Mouse (Mus musculus) midbrain, embryonic 16.5 days (tissue): ENCODE measurements around the gene Rabepk. TPM values are rescaled to one million over a fixed set of nuclear protein-coding genes. Genes with fewer than 3 reads are reported as not detected.
A peak's percentile ranks its signal among the peaks of the same experiment; 100 is the strongest.
"Not testable (repeated sequence)": the region's sequence is repeated elsewhere in the genome, so short reads cannot be mapped to it uniquely, and the experiment has no call there.

Experiments used
- ATAC-seq: fragments of 200-750 bp; cut with Nextera tagmentation; 2 replicates; pipeline ENCODE4 v1.8.0; 2017; ENCODE audit warnings: moderate TSS enrichment
- H3K27ac ChIP-seq: fragments of 300-500 bp; sonication (generic); 2 replicates; pipeline ENCODE4 v1.5.1; 2014; ENCODE audit warnings: mild to moderate bottlenecking, low read length, mixed read lengths
- H3K27me3 ChIP-seq: fragments of 300-500 bp; sonication (generic); 2 replicates; pipeline ENCODE4 v1.6.1; 2014; ENCODE audit warnings: low read depth, low read length, mixed read lengths; ENCODE audit not compliant: control insufficient read depth, insufficient read depth
- H3K36me3 ChIP-seq: fragments of 300-500 bp; sonication (generic); 2 replicates; pipeline ENCODE4 v1.6.1; 2014; ENCODE audit warnings: mild to moderate bottlenecking, low read length, moderate library complexity, mixed read lengths; ENCODE audit not compliant: control insufficient read depth, insufficient read depth
- H3K4me1 ChIP-seq: fragments of 300-500 bp; sonication (generic); 2 replicates; pipeline ENCODE4 v1.6.1; 2014; ENCODE audit warnings: mild to moderate bottlenecking, low read length, mixed read lengths; ENCODE audit not compliant: control insufficient read depth, insufficient read depth
- H3K4me2 ChIP-seq: fragments of 300-500 bp; sonication (generic); 2 replicates; pipeline ENCODE4 v1.6.1; 2014; ENCODE audit warnings: mild to moderate bottlenecking, low read length, mixed read lengths
- H3K4me3 ChIP-seq: fragments of 300-500 bp; sonication (generic); 2 replicates; pipeline ENCODE4 v1.5.1; 2014; ENCODE audit warnings: low read depth, mild to moderate bottlenecking, low read length, moderate library complexity, mixed read lengths
- H3K9ac ChIP-seq: fragments of 300-500 bp; sonication (generic); 2 replicates; pipeline ENCODE4 v1.6.1; 2014; ENCODE audit warnings: low read depth, low read length, mixed read lengths
- H3K9me3 ChIP-seq: fragments of 300-500 bp; sonication (generic); replicated peaks from 2 replicates; pipeline ENCODE4 v1.6.1; 2014; ENCODE audit warnings: mild to moderate bottlenecking, low read length, mixed read lengths; ENCODE audit not compliant: control insufficient read depth, poor library complexity, severe bottlenecking
- WGBS: fragments of 180-500 bp; shearing (Covaris S2); extraction: QIAGEN DNeasy Blood & Tissue Kit; methylation state at CpG from one replicate; pipeline ENCODE4 v1.1.7; 2014; 5-methylcytosine and 5-hydroxymethylcytosine counted together
- polyA plus RNA-seq: library from polyadenylated mRNA; unstranded; fragments of >200 nt; fragmentation: Nextera tagmentation; extraction: Ambion mirVana; gene quantifications from 2 replicates; pipeline ENCODE4 v1.2.1, GENCODE M21; 2015

Gene Rabepk
- polyA plus RNA-seq, 1 experiment from 2014 or later: 27.4 TPM

GRCm38 (mm10) chr2:34800371-34800770 lies 659 bp upstream of the Rabepk start:
- no peak overlapping the region for H3K4me2 ChIP-seq
- peaks cover 17% of the 10 kb centered on the region for H3K4me1 ChIP-seq
- H3K27ac ChIP-seq: no peak overlapping the region
- H3K4me3 ChIP-seq: no peak overlapping the region
- 0 out of 2 replicates have a peak, but pooled peaks cover 2% of the 10 kb centered on the region for H3K36me3 ChIP-seq
- H3K9me3 ChIP-seq: no peaks in the 10 kb centered on the region
- 88% methylated on average over 7 of the region's 7 CpGs for WGBS
- no peaks in the 10 kb centered on the region for H3K27me3 ChIP-seq
- no peak overlapping the region for H3K9ac ChIP-seq
- ATAC-seq: no peak

DNA sequence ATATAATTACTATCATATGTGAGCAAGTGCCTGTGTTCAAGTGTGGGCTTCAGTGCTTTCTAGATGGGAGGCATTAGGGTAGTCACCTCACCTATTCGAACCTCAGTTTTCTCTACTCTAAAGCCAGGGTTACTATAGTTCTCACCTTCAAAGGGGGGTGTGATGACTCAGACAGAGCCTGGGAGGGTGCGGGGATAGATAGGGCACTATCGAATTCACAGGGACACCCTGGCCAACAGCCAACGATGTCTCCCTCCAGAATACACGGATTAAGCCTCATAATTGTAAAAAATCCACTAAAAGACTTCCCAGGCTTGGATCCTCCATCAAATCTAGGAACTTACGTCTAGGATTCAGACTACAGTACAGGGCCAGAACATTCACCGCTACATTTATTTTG lies 4.3 kb downstream of the Rabepk start:
- H3K9me3 ChIP-seq: no peaks in the 10 kb centered on the region
- 96% methylated on average over 7 of the region's 7 CpGs for WGBS
- no peak overlapping the region for H3K4me2 ChIP-seq
- no peak for ATAC-seq
- peaks cover 6% of the 10 kb centered on the region; the same call in 1 of the 2 replicates for H3K4me1 ChIP-seq
- H3K36me3 ChIP-seq: 0 out of 2 replicates have a peak, but pooled peaks cover 2% of the 10 kb centered on the region
- no peak overlapping the region for H3K4me3 ChIP-seq
- no peak overlapping the region for H3K27ac ChIP-seq
- no peak overlapping the region for H3K9ac ChIP-seq
- no peaks in the 10 kb centered on the region for H3K27me3 ChIP-seq

DNA sequence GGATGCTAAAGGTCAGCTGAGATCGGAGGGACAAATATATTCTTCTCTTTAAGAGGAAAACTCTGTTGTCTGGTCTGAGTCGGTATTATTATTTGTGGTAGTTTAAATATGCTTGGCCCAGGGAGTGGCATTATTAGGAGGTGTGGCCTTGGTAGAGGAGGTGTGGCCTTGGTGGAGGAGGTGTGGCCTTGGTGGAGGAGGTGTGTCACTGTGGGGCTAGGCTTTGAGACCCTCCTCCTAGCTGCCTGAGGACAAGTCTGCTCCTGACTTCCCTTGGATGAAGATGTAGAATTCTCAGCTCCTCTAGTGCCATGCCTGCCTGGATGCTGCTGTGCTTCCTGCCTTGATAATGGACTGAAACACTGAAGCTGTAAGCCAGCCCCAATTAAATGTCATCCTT lies 5.2 kb downstream of the Rabepk start:
- no peak overlapping the region for H3K4me3 ChIP-seq
- H3K4me1 ChIP-seq: 0 out of 2 replicates have a peak, but pooled peaks cover 4% of the 10 kb centered on the region
- no peaks in the 10 kb centered on the region for H3K9me3 ChIP-seq
- H3K27ac ChIP-seq: no peak overlapping the region
- 90% methylated on average over 2 of the region's 2 CpGs for WGBS
- H3K27me3 ChIP-seq: no peaks in the 10 kb centered on the region
- ATAC-seq: no peak
- H3K4me2 ChIP-seq: no peak overlapping the region
- no peak overlapping the region for H3K9ac ChIP-seq
- H3K36me3 ChIP-seq: 0 out of 2 replicates have a peak, but pooled peaks cover 2% of the 10 kb centered on the region

DNA sequence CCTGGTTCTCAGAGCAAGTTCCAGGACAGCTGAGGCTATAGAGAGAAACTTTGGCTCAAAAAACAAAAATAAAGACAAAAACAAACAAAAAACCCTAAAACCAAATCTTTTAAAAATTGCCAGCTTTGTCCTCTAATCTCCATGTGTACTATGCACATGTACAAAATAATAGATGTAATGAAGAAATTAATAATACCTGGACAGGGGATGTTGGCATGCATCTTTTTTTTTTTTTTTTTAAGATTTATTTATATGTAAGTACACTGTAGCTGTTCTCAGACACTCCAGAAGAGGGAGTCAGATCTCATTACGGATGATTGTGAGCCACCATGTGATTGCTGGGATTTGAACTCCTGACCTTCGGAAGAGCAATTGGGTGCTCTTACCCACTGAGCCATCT lies 7.2 kb downstream of the Rabepk start:
- WGBS: 91% methylated on average over 2 of the region's 2 CpGs

DNA sequence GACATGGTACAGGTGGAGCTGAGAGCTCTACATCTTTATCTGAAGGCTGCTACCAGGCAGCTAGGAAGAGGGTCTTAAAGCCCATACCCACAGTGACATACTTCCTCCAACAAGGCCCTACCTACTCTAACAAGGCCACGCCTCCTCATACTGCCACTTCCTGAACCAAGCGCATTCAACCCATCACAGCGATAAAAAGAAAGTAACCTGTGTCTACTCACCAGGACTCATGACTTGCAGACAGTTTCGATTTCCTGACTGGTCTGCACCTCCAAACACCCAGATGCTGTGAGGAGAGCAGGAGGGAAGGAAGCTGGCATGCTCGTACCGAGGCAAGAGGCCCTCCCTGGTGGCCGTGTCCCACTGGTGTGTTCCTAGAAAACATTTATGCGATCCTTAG lies 9.4 kb downstream of the Rabepk start:
- WGBS: 90% methylated on average over 8 of the region's 8 CpGs
- Histone ChIP-seq H3K36me3 (no peaks in the 10 kb centered on the region; the same call in 1 of the 2 replicates), H3K9ac (no peak overlapping the region), H3K4me2 (no peak overlapping the region), H3K4me3 (no peak overlapping the region), H3K27ac (no peak overlapping the region), H3K27me3 (no peaks in the 10 kb centered on the region), H3K4me1 (no peaks in the 10 kb centered on the region), H3K9me3 (no peaks in the 10 kb centered on the region)
- ATAC-seq: no peak

More for the DNA sequence above, 7.2 kb downstream of the Rabepk start:
- H3K4me3 ChIP-seq, H3K4me1 ChIP-seq, ATAC-seq, H3K9me3 ChIP-seq, H3K36me3 ChIP-seq, H3K4me2 ChIP-seq, H3K27ac ChIP-seq, H3K27me3 ChIP-seq, H3K9ac ChIP-seq: not testable (repeated sequence)

- WGBS: 91% methylated on average over 2 of the region's 2 CpGs
- Histone ChIP-seq H3K4me2 (no peak overlapping the region), H3K27me3 (no peaks in the 10 kb centered on the region)
Measured at GRCm38 (mm10) chr2:34784085-34784484, 15.6 kb downstream of the Rabepk start.

GRCm38 (mm10) chr2:34783064-34784020 lies 16.4 kb downstream of the Rabepk start:
- H3K36me3 ChIP-seq: peaks cover 23% of the 10 kb centered on the region
- ATAC-seq: no peak
- WGBS: 95% methylated on average over 14 of the region's 14 CpGs
- H3K9me3 ChIP-seq: no peaks in the 10 kb centered on the region
- H3K4me1 ChIP-seq: no peaks in the 10 kb centered on the region; the same call in 1 of the 2 replicates
- no peak overlapping the region for H3K4me2 ChIP-seq
- H3K4me3 ChIP-seq: no peak overlapping the region
- no peak overlapping the region for H3K27ac ChIP-seq
- H3K27me3 ChIP-seq: no peaks in the 10 kb centered on the region
- no peak overlapping the region for H3K9ac ChIP-seq

More at GRCm38 (mm10) chr2:34784085-34784484, 15.6 kb downstream of the Rabepk start:
- Histone ChIP-seq H3K9ac (no peak overlapping the region), H3K4me1 (no peaks in the 10 kb centered on the region), H3K36me3 (peaks cover 20% of the 10 kb centered on the region), H3K27ac (no peak overlapping the region), H3K9me3 (no peaks in the 10 kb centered on the region), H3K4me3 (no peak overlapping the region)
- no peak for ATAC-seq

- 81% methylated on average over 1 of the region's 1 CpGs for WGBS
- Histone ChIP-seq H3K9ac (no peak overlapping the region), H3K27ac (no peak overlapping the region), H3K4me1 (peaks cover 52% of the 10 kb centered on the region), H3K27me3 (no peaks in the 10 kb centered on the region), H3K4me3 (no peak overlapping the region; the same call in 1 of the 2 replicates), H3K36me3 (peaks cover 40% of the 10 kb centered on the region), H3K9me3 (no peaks in the 10 kb centered on the region), H3K4me2 (peak overlapping the region; percentile 22)
- ATAC-seq: no peak
Measured at GRCm38 (mm10) chr2:34777237-34777868, 22.4 kb downstream of the Rabepk start.

DNA sequence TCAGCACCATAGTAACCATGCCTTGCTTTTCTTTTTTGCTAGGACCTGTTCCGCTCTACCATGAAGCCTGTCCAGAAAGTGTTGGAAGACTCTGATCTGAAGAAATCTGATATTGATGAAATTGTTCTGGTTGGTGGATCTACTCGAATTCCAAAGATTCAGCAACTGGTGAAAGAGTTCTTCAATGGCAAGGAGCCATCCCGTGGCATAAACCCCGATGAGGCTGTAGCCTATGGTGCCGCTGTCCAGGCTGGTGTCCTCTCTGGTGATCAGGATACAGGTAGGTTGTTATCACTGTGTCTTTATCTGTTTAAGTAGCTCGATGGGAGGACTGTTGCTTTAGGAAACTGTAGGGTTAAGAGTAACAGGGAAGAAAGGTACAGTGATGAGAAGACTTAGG lies 25.2 kb downstream of the Rabepk start:
- 91% methylated on average over 6 of the region's 6 CpGs for WGBS
- Histone ChIP-seq H3K9me3 (no peaks in the 10 kb centered on the region), H3K27ac (no peak overlapping the region), H3K4me3 (no peak overlapping the region), H3K27me3 (no peaks in the 10 kb centered on the region), H3K9ac (no peak overlapping the region), H3K4me1 (peaks cover 57% of the 10 kb centered on the region), H3K4me2 (peak overlapping the region; percentile 77), H3K36me3 (peaks cover 37% of the 10 kb centered on the region)
- no peak for ATAC-seq
